Mouse (Mus musculus): ENCODE results near the gene Cdk4. TPM values are rescaled to one million over a fixed set of nuclear protein-coding genes. Genes with fewer than 3 reads are reported as not detected.
A peak's percentile ranks its signal among the peaks of the same experiment; 100 is the strongest.

Gene Cdk4
- total RNA-seq (2021): 100 to 1,000 TPM; 122 to 147 TPM
- long read RNA-seq, experiment 1, transcript Cdk4-201 (8 exons, 2,053 nt): major isoform, 87 of 98 reads
- long read RNA-seq, experiment 1, partial matches to known transcripts: 6 of 98 reads
- long read RNA-seq, experiment 1, other reads (novel, unspliced or antisense): 4 of 98 reads
- long read RNA-seq, experiment 2, transcript Cdk4-201 (8 exons, 2,053 nt): major isoform, 74 of 83 reads
- long read RNA-seq, experiment 2, partial matches to known transcripts: 2 of 83 reads
- long read RNA-seq, experiment 2, other reads (novel, unspliced or antisense): 7 of 83 reads

DNA sequence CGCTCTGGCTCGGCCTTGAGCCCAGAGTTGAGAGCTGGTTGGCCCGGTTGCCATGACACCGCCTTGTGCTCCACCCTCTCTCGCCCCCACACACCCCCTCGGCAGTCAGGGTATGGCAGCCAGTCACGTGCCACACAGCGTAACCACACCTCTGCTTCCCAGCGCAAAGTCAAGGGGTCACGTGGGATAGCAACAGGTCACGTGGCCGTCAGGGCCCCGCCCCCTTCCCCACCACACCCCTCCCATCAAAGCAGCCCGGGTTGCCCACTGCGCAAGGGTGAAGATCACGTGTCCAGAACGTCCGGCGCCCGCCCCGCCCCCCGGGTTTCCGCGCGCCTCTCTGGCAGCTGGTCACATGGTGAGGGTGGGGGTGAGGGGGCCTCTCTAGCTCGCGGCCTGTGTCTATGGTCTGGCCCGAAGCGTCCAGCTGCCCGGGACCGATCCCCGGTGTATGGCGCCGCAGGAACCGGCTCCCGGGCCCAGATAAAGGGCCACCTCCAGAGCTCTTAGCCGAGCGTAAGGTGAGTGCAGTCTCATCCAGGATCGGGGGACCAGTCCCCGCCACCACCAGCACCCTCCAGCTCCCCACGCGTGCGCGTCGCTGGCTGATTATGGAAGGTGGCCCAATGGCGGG lies at the start of gene Cdk4:
Cdk4 (plus strand) TSS at position 296 of the 634 bp plus-strand sequence.
- peak; percentile 98 for DNase-seq

DNA sequence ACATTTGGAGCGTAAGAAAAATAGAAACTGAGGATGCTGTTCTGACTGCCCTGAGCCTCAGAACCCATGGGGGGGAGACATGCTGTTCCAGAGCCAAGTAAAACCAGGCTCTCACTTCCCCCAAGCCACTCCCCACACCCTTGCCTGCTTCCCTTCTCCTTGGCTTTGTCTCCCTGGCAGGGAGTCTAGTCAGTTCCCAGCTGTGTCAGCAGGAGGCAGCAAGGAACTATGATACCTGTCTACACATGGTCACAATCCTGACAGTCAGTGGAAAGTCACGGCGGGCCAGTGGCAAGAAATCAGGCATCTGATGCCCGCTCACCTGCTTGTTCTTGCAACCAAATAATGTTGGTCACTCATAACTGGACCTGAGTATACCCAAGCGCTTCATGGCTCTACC lies 46.8 kb upstream of the Cdk4 start:
- DNase-seq: no peak

DNA sequence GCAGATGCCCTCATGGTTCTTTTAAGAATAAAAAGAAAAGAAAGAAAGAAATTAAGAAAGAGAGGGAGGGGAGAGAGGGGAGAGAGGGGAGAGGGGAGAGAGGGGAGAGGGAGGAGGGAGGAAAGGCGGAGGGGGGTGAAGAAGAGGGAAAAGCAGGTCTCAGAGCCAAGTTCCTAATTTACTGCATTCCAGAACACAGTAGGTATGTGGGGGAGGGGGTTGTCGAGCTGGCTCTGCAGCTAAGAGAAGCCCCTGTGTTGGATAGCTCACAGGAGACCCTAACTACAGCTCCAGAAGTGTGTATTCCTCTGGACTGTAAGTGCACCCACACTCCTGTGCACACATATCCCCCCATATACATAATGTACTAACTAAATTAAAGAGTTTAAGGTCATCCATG lies 46.3 kb upstream of the Cdk4 start:
- DNase-seq: no peak

DNA sequence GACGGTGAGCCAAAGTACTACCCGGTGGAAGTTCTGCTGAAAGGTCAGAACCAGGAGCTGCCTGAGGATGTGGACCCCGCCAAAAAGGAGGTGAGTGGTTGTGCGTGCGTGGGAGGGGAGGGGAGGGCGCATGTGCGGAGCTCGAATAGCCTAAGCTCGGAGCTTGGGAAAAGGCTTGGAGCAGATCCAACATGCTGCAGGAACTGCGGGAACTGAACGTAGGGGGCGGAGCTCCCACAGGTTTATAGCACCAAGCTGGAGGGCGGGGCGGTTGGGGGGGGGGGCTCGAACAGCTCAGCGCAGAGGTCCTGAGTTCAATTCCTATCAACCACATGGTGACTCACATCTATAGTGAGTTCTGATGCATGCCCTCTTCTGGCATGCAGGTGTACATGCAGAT lies 44.9 kb upstream of the Cdk4 start:
- no peak for DNase-seq

DNA sequence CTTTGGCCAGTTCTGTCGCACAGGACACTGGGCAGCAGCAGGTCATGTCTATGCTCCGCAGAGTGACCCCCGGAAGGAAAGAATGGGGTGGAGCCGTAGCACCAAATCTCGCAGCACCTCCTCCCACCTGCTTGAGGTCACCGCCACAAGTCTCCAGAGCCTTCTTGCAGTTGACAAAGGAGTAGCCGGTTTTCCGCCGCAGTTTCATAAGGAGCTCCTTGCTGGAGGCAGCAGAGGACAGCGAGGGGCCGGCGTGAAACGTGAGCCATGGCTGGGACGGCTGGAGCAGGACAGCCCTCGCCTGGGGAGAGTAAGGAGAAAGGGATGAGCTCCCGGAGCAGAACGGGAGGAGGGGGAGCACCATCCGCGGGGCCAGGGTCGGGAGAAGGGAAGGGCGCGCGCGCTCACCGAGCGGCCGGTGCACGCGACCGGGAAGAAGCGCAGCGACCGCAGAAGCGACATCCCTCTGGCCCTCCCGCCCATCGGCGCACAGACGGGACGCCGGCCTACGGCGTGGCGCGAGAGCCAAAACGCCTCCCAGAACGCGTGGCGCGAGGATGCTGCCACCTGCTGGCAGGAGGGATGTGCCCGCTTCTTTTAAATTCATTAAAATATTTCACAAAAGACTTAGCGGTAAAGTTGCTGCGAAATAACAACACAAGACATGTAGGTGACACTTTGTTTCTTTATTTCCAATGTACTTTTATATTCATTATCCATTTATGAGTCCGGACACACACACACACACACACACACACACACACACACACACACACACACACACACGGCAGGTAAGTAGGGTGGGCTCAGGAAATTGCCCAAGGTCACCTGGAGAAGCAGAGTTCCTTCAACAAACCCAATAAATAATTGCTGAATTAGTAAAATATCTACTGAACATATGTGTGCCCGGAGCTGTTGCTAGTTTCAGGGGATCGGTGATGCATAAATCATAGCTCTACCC lies 32.7 kb upstream of the Cdk4 start, which contains the start of gene Tsfm:
Tsfm (minus strand) TSS at position 505 of the 961 bp plus-strand sequence.
- peak; percentile 98 for DNase-seq

DNA sequence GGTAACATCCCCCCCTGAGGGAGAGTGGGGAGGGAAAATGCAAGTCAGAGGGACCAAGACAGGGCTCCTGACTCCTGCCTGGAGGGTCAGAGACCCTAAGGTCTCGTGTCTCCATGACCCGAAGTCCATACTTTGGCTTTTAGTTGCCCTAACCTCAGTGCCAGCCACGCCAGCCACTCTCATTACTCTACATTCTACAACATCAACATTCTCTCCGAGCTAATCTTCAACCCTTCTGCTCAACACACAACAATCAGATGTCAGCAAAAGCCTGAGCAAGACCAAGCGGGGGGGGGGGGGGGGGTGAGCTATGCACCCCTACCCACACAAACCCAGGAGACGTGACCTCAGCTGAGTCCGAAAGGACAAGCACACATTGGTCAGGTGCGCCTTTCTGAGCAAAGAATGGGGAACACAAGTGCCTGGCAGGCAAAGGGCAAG lies 30.0 kb upstream of the Cdk4 start:
- no peak for DNase-seq

DNA sequence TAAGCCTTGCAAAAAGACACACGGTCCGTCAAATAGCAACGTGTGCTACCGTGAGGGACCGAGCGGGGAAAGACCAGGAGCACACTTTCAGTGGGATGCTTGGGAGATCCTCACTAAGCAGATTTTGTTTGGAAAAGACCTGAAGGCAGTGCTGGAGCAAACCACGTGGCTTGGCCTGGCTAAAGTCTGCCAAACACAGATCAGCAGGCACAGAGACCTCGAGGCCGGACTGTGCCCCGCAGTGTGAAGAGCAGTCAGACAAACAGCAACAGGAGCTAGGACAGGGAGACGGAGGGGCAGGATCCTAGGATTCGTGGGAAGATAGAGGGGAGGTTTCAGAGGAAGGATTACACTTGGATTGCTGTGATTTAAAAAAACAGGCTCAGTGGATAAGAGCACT lies 27.1 kb upstream of the Cdk4 start:
- DNase-seq: no peak

DNA sequence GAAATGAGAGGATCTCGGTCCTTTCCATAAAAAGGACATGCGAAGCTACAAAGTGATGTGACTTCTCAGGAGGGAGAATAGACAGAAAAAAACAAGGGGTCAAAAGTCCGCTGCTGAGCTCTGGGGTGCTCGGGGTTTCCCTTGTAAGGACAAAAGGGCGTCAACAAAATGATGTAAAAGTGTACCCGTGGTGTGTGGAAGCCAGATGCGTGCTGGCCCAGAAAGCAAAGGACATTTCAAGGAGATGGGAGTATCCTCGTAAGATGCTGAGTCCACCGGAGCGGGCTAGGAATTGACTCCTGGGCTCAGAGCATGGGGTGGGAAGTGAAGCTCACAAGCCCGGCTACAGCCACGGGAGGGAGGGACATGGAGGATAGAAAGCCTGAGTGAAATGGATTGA lies 25.7 kb upstream of the Cdk4 start:
- no peak for DNase-seq

DNA sequence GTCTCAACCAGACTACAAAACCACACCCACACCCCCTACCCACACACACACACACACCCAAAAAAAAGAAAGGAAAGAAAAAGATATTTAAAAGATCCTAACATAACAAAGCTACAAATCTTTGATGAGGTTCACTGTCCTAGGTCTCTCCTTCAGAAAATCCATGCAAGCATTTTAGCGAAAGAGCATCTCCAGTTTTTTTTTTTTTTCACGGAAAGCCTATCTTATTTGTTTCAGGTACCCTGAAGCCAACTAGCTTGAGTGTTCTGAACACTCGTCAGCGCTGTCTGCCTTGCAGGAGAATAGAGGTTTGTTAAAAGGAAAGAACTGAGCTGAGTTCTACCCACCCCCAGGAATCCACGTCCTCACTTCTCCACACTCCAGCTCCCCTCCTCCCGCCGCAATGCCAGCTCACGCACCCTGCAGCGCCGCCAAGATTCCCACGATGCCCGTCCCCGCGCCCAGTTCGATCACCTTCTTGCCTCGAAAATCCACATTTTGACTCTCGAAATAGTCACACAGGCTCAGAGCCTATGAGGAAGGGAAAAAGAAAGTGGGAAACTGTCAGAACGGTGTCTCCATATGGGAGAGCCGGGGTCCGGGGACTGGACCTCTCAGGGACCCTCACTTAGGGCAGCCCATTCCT lies 22.6 kb upstream of the Cdk4 start:
- DNase-seq: no peak

DNA sequence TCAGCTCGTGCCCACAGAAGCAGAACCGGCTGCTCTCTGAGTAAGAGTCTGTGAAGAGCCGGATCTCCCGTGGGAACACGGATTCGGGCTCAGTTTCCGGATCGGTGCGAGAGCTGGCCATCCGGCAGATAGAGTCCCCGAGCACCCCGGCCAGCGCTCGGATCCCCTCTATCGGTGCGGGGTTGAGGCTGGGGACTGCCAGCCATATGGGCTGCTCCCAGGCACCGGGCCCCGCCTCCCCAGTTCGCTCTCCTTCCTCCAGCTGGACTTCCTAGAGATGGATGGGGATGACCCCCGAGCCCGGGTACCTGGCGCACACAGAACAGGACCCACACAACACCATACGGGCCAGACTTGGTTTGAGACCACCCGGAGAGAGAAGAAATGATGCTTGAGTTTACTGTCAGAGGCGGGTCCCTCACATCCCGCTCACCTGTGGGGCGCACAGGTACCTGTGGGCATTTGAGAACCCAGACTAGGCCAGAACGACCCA lies 22.0 kb upstream of the Cdk4 start, which contains the start of the genes Mettl1 and Eef1akmt3:
Mettl1 (plus strand) TSS at position 141 of the 493 bp plus-strand sequence.
Eef1akmt3 (minus strand) TSS at position 240 of the 493 bp plus-strand sequence.
- DNase-seq: peak; percentile 50

DNA sequence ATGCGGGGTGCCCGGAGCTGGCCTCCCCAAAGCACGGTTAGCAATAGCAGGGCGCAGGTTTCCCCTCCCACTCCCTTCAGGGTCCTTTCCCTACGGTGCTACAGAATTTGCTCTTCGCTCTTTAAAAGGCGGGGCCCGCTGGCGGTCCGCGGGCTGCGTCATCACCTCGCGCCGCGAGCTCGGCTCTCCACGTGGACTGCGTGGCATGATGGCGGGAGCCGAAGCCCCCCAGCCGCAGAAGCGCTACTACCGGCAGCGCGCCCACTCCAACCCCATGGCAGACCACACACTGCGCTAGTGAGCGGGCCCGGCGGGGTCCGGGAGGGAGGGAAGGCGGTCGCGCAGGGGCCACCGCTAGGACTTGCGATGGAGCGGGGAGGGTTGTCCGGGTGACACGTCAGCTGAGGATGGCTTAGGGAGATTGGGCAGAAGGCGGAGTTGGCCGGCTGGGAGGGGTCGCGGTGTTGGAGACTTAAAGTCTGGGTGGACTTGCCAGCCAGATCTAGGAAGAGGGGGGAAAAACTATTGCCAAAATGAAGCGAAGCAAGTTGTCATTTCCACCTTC lies 21.5 kb upstream of the Cdk4 start:
- peak; percentile 92 for DNase-seq

DNA sequence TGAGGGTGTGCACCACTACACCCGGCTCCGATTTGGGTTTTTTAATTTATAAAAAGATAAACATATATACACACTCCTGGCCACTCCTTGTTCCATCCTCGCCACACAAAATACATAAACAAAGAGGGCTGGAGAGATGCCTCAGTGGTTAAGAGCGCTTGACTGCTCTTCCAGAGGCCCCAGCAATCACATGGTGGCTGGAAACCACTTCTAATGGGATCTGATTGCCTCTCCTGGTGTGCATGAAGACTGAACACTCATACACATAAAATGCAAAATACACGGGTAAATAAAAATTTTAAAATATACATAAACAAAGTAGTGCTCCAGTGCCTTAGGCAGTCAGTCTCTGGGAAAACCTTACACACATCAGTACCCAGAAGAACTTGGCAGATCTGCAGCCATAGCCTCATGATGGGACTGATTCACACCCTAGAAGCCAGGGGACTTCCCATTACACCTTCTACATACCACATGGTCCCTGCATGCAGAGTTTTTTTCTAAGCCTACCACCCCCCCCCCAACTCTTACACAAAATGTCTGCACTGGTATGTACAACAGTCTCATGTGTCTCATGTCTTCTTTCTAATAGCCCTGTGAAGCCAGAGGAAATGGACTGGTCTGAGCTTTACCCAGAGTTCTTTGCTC lies 20.7 kb upstream of the Cdk4 start:
- DNase-seq: no peak

DNA sequence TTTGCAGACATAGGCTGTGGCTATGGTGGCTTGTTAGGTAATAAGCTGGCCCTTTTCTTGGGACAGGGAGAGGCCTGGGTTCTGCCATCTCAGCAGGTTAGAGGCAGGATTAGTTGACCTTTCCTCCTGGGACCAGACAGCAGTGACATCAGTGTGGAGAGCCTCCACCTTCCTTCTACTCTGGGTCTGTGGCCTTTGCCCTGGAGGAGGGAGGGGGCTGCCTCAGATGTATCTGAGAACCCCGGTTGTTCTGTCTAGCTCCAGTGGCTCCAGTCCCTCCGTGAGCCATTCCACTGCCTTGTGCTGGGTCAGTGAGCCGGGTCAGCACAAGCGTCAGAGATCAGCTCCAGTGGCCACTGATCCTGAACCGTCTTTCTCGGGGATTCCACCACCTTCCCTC lies 20.1 kb upstream of the Cdk4 start:
- no peak for DNase-seq

DNA sequence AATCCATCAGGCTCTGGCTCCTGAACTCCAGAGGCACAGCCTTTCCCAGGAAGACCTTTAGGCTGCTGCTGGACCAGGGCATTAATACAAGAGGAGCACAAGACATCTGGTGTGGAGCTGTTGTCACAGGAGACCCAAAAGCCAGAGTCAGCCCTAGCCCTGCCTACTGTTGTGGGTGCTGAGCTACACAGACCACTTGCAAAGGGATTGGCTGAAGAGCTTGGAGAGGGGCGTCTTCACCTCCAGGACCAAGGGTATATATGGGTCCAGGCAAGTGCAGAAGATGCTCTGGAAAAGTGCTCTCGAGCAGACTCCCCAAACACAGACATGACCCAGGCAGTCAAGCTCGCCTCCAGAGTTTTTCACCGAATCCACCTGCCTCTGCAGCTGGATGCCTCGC lies 15.4 kb upstream of the Cdk4 start, which contains the start of gene Cyp27b1:
Cyp27b1 (plus strand) TSS at position 297 of the 400 bp plus-strand sequence.
- no peak for DNase-seq

DNA sequence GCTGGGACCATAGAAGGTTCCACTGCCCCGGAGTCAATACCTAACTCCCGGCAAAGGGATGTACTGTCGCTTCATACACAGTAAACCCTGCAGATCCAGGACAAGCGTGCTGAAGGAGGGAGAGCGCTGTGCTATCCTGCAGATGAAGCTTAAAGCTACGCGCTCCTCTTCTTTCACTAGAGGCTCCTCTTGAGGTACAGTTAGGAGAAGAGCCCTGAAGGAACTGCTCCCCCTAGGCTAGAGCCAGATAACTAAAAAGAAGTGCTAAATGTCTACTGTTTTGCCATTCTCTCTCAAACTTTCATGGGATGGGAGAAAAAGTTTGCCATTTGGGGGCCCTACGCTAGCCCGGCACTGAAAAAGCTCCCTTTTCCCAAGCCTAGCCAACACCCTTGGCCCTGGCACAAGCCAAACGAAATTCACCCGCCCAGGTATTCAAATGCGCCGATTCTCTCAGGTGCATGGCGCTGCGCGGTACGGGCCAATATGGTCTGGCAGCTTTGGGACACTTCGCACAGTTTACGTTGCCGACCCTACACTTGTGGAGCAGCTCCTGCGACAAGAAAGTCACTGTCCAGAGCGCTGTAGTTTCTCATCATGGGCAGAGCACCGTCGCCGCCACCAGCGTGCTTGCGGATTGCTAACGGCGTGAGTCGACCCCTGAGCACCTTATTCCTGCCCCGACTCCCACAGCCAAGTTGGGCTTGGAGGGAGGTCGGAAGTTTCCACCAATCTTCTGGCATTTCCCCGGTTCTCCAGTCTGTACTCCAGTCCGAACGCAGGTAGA lies 14.5 kb upstream of the Cdk4 start:
- no peak for DNase-seq

DNA sequence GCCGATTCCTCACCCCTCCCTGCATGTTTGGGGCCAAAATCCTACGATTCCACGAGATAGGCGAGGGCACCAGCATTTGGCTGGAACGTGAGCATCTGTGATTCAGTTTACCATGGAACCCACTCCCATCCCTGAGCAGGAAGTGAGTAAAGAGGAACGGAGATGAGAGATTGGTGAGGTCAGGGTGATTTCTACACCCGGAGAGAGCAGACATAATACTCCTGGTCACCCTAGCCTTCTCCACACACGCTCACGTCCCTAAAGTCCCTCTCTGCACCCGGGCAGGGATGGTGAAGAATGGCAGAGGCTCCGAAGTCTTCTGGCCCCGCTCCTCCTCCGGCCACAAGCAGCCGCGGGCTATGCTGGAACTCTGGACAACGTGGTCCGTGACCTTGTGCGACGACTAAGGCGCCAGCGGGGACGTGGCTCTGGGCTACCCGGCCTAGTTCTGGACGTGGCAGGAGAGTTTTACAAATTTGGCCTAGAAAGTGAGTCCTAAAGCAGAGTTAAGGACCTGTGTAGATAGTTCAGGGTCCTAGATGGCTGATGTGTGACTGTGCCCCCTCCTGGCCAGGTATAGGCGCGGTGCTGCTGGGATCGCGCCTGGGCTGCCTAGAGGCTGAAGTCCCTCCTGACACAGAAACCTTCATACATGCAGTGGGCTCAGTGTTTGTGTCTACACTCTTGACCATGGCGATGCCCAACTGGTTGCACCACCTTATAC lies 13.8 kb upstream of the Cdk4 start:
- no peak for DNase-seq

DNA sequence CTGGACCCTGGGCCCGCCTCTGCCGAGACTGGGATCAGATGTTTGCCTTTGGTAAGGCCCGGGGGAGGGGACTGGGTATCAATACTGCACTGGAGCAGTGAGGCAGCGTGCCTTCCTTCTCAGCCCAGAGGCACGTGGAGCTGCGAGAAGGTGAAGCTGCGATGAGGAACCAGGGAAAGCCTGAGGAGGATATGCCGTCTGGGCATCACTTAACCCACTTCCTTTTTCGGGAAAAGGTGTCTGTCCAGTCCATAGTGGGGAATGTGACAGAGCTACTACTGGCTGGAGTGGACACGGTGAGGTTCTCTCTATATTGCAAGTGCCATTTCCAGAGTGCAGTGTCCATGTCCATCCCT lies 13.2 kb upstream of the Cdk4 start:
- no peak for DNase-seq

DNA sequence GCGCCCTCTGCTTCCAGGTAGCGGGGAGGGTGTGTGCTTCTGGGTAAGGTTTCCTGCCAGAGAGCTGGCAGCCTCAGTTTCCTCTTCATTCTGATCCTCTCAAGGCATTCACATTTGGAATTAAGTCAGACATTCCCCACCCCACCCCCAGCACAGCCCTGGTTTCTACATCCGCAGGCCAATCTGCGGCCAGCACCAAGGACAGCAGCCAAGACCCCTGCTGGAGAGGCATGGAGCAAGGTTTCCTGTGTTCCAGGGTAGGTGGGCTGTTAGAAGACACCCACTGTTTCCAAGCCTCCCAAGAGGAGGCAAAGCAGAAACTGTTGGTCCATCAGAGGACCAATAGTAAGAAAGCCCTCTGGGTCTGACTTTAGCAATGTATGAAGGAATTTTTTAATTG lies 8.7 kb upstream of the Cdk4 start:
- DNase-seq: no peak

DNA sequence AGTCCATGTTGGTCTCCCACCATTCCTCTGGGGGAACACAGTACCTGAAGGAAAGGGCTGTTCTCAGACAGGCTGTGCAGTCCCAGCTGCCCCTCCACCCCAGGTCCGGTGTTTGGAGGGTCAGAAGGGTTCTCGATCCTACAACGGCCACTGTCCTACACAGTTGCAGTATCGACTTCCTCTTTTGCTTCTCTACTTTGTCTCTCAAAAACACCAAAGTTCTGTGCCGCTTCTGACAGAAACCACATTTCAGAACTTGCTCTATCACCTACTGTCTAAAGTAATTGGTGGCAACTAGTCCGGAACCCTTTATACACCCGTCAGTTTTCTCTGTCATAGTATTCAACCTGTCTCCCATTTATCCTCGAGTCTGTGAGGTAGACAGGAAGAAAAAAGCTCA lies 7.9 kb upstream of the Cdk4 start:
- no peak for DNase-seq

DNA sequence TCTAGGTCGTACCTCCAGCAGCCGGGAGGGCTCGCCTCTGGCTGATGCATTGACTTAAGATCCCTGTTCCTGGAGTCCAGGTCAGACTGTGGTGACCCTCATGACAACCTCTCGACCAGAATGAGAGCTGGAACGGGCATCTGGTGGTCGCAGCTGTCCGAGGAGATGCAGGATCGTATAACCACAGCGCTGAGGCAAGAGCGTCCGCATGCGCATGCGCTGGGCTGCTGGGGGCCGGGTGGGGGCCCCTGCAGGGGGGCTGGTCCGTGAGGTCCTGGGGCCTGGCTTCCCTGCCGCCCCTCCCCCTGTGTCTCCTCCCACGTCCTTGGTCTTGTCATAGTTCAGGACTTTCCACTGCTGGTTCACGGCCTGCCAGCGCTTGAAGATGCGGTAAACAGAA lies 6.8 kb upstream of the Cdk4 start:
- DNase-seq: no peak

All from gastrocnemius, postnatal 10 days (tissue).